Mouse (Mus musculus) limb, embryonic 13.5 days (tissue): ENCODE data around the gene Gm20388. TPM values are rescaled to one million over a fixed set of nuclear protein-coding genes. Genes with fewer than 3 reads are reported as not detected.
A peak's percentile ranks its signal among the peaks of the same experiment; 100 is the strongest.

Source experiments
- ATAC-seq: fragments of 200-750 bp; cut with Nextera tagmentation; 2 replicates; pipeline ENCODE4 v1.8.0; 2017; ENCODE audit warnings: low read depth, moderate number of reproducible peaks, moderate TSS enrichment; ENCODE audit not compliant: low FRiP score
- H3K27ac ChIP-seq: fragments of 300-500 bp; sonication (generic); 2 replicates; pipeline ENCODE4 v1.5.1; 2015; ENCODE audit warnings: inconsistent platforms, mild to moderate bottlenecking, moderate library complexity
- H3K27me3 ChIP-seq: fragments of 300-500 bp; sonication (generic); 2 replicates; pipeline ENCODE4 v1.6.1; 2015; ENCODE audit warnings: mild to moderate bottlenecking, inconsistent platforms
- H3K36me3 ChIP-seq: fragments of 300-500 bp; sonication (generic); 2 replicates; pipeline ENCODE4 v1.6.1; 2015; ENCODE audit warnings: inconsistent platforms, mild to moderate bottlenecking, moderate library complexity
- H3K4me1 ChIP-seq: fragments of 300-500 bp; sonication (generic); 2 replicates; pipeline ENCODE4 v1.6.1; 2015; ENCODE audit warnings: inconsistent platforms
- H3K4me2 ChIP-seq: fragments of 300-500 bp; sonication (generic); replicated peaks from 2 replicates; pipeline ENCODE4 v1.6.1; 2015; ENCODE audit warnings: inconsistent platforms, mild to moderate bottlenecking, moderate library complexity
- H3K4me3 ChIP-seq: fragments of 300-500 bp; sonication (generic); 2 replicates; pipeline ENCODE4 v1.5.1; 2015; ENCODE audit warnings: moderate library complexity, mild to moderate bottlenecking, inconsistent platforms
- H3K9ac ChIP-seq: fragments of 300-500 bp; sonication (generic); 2 replicates; pipeline ENCODE4 v1.6.1; 2015; ENCODE audit warnings: mild to moderate bottlenecking, inconsistent platforms
- H3K9me3 ChIP-seq: fragments of 300-500 bp; sonication (generic); 2 replicates; pipeline ENCODE4 v1.6.1; 2016; ENCODE audit warnings: inconsistent platforms
- WGBS: fragments of 180-500 bp; shearing (Covaris S2); methylation state at CpG from one replicate; pipeline ENCODE4 v1.1.7; 2015; 5-methylcytosine and 5-hydroxymethylcytosine counted together
- polyA plus RNA-seq: library from polyadenylated mRNA; unstranded; fragments of >200 nt; fragmentation: Nextera tagmentation; extraction: Ambion mirVana; gene quantifications from 2 replicates; pipeline ENCODE4 v1.2.1, GENCODE M21; 2015

The Gm20388 gene
- polyA plus RNA-seq, 1 experiment from 2014 or later: 7.1 TPM

- Histone ChIP-seq H3K27ac (no peak overlapping the region), H3K9me3 (no peaks in the 10 kb centered on the region), H3K9ac (no peak overlapping the region), H3K36me3 (no peaks in the 10 kb centered on the region), H3K4me3 (no peak overlapping the region), H3K4me1 (peaks cover 15% of the 10 kb centered on the region), H3K4me2 (0 out of 2 replicates have a peak overlapping the region, but pooled peaks have one; percentile 0), H3K27me3 (peaks cover 50% of the 10 kb centered on the region)
- 0 out of 2 replicates have a peak, but pooled peaks have one; percentile 29 for ATAC-seq
- WGBS: 9% methylated on average over 19 of the region's 19 CpGs
These were observed 3215.7 kb downstream of the Gm20388 start for GRCm38 (mm10) chr8:123126193-123126816.

GRCm38 (mm10) chr8:123131041-123131440 is 3220.4 kb downstream of the Gm20388 start:
- Histone ChIP-seq H3K4me3 (no peak overlapping the region), H3K27ac (no peak overlapping the region), H3K36me3 (no peaks in the 10 kb centered on the region), H3K27me3 (peaks cover 15% of the 10 kb centered on the region), H3K4me1 (peaks cover 5% of the 10 kb centered on the region), H3K9me3 (peaks cover 4% of the 10 kb centered on the region; the same call in 1 of the 2 replicates), H3K4me2 (no peak overlapping the region), H3K9ac (no peak overlapping the region)
- no peak for ATAC-seq
- WGBS: 69% methylated on average over 9 of the region's 9 CpGs

- ATAC-seq: no peak
- no peaks in the 10 kb centered on the region for H3K27me3 ChIP-seq
- H3K36me3 ChIP-seq: no peaks in the 10 kb centered on the region
- no peak overlapping the region for H3K4me2 ChIP-seq
- H3K4me1 ChIP-seq: peaks cover 16% of the 10 kb centered on the region
- H3K27ac ChIP-seq: no peak overlapping the region
- no peak overlapping the region for H3K9ac ChIP-seq
- peaks cover 4% of the 10 kb centered on the region; the same call in 1 of the 2 replicates for H3K9me3 ChIP-seq
- WGBS: 92% methylated on average over 2 of the region's 2 CpGs
- no peak overlapping the region for H3K4me3 ChIP-seq
These were observed 3222.3 kb downstream of the Gm20388 start for GRCm38 (mm10) chr8:123132953-123133352.

- Histone ChIP-seq H3K4me1 (peaks cover 25% of the 10 kb centered on the region), H3K4me2 (no peak overlapping the region), H3K4me3 (no peak overlapping the region), H3K9me3 (peaks cover 4% of the 10 kb centered on the region; the same call in 1 of the 2 replicates), H3K9ac (no peak overlapping the region), H3K27me3 (no peaks in the 10 kb centered on the region), H3K36me3 (no peaks in the 10 kb centered on the region), H3K27ac (no peak overlapping the region)
- no peak for ATAC-seq
- 90% methylated on average over 11 of the region's 11 CpGs for WGBS
These were observed 3223.6 kb downstream of the Gm20388 start for GRCm38 (mm10) chr8:123134149-123134713.

- Histone ChIP-seq H3K36me3 (no peaks in the 10 kb centered on the region), H3K4me1 (peaks cover 25% of the 10 kb centered on the region), H3K27ac (no peak overlapping the region), H3K9ac (no peak overlapping the region), H3K4me2 (no peak overlapping the region), H3K27me3 (no peaks in the 10 kb centered on the region), H3K9me3 (peaks cover 4% of the 10 kb centered on the region; the same call in 1 of the 2 replicates), H3K4me3 (no peak overlapping the region)
- ATAC-seq: no peak
- 48% methylated on average over 7 of the region's 7 CpGs for WGBS
These were observed 3224.8 kb downstream of the Gm20388 start for GRCm38 (mm10) chr8:123135406-123135805.

- no peak overlapping the region for H3K4me3 ChIP-seq
- H3K9ac ChIP-seq: no peak overlapping the region
- no peak overlapping the region for H3K27ac ChIP-seq
- H3K27me3 ChIP-seq: no peaks in the 10 kb centered on the region
- no peak for ATAC-seq
- no peaks in the 10 kb centered on the region for H3K36me3 ChIP-seq
- no peak overlapping the region for H3K4me2 ChIP-seq
- peaks cover 25% of the 10 kb centered on the region for H3K4me1 ChIP-seq
- 51% methylated on average over 9 of the region's 9 CpGs for WGBS
- peaks cover 4% of the 10 kb centered on the region; the same call in 1 of the 2 replicates for H3K9me3 ChIP-seq
These were observed 3225.2 kb downstream of the Gm20388 start for GRCm38 (mm10) chr8:123135806-123136205.

- peaks cover 4% of the 10 kb centered on the region; the same call in 1 of the 2 replicates for H3K9me3 ChIP-seq
- no peaks in the 10 kb centered on the region for H3K36me3 ChIP-seq
- no peak overlapping the region for H3K9ac ChIP-seq
- no peak overlapping the region for H3K4me3 ChIP-seq
- H3K4me1 ChIP-seq: peaks cover 25% of the 10 kb centered on the region
- H3K4me2 ChIP-seq: no peak overlapping the region
- 83% methylated on average over 9 of the region's 9 CpGs for WGBS
- H3K27ac ChIP-seq: peak overlapping the region; percentile 48; the same call in 1 of the 2 replicates
- no peaks in the 10 kb centered on the region for H3K27me3 ChIP-seq
- ATAC-seq: no peak
These were observed 3225.6 kb downstream of the Gm20388 start for GRCm38 (mm10) chr8:123136287-123136686.

GRCm38 (mm10) chr8:123137645-123138077 is 3227.0 kb downstream of the Gm20388 start:
- Histone ChIP-seq H3K4me2 (0 out of 2 replicates have a peak overlapping the region, but pooled peaks have one; percentile 7), H3K4me1 (peaks cover 35% of the 10 kb centered on the region), H3K27ac (peak overlapping the region; percentile 85), H3K9ac (peak overlapping the region; percentile 50; the same call in 1 of the 2 replicates), H3K36me3 (no peaks in the 10 kb centered on the region), H3K9me3 (peaks cover 4% of the 10 kb centered on the region; the same call in 1 of the 2 replicates), H3K4me3 (no peak overlapping the region), H3K27me3 (no peaks in the 10 kb centered on the region)
- peak; percentile 95 for ATAC-seq
- 0% methylated on average over 2 of the region's 2 CpGs for WGBS

- no peaks in the 10 kb centered on the region for H3K27me3 ChIP-seq
- no peak overlapping the region for H3K27ac ChIP-seq
- no peak overlapping the region for H3K4me2 ChIP-seq
- H3K9me3 ChIP-seq: no peaks in the 10 kb centered on the region
- no peaks in the 10 kb centered on the region for H3K36me3 ChIP-seq
- H3K9ac ChIP-seq: no peak overlapping the region
- WGBS: 43% methylated on average over 4 of the region's 4 CpGs
- H3K4me3 ChIP-seq: no peak overlapping the region
- ATAC-seq: no peak
- peaks cover 35% of the 10 kb centered on the region for H3K4me1 ChIP-seq
These were observed 3228.1 kb downstream of the Gm20388 start for GRCm38 (mm10) chr8:123138741-123139140.

- WGBS: 59% methylated on average over 14 of the region's 14 CpGs
- peaks cover 29% of the 10 kb centered on the region for H3K4me1 ChIP-seq
- peak overlapping the region; percentile 48 for H3K27ac ChIP-seq
- ATAC-seq: no peak
- H3K9me3 ChIP-seq: no peaks in the 10 kb centered on the region
- no peaks in the 10 kb centered on the region for H3K27me3 ChIP-seq
- no peak overlapping the region for H3K4me2 ChIP-seq
- H3K4me3 ChIP-seq: no peak overlapping the region
- no peaks in the 10 kb centered on the region for H3K36me3 ChIP-seq
- H3K9ac ChIP-seq: no peak overlapping the region
These were observed 3231.3 kb downstream of the Gm20388 start for GRCm38 (mm10) chr8:123141741-123142462.

GRCm38 (mm10) chr8:123145279-123145678 is 3234.6 kb downstream of the Gm20388 start:
- ATAC-seq: no peak
- Histone ChIP-seq H3K4me3 (no peak overlapping the region), H3K9ac (no peak overlapping the region), H3K4me2 (no peak overlapping the region), H3K4me1 (peaks cover 9% of the 10 kb centered on the region; the same call in 1 of the 2 replicates), H3K9me3 (no peaks in the 10 kb centered on the region), H3K27me3 (no peaks in the 10 kb centered on the region), H3K36me3 (no peaks in the 10 kb centered on the region), H3K27ac (no peak overlapping the region)
- WGBS: 55% methylated on average over 6 of the region's 6 CpGs

GRCm38 (mm10) chr8:123146390-123146789 is 3235.7 kb downstream of the Gm20388 start:
- no peak overlapping the region for H3K4me3 ChIP-seq
- no peaks in the 10 kb centered on the region for H3K36me3 ChIP-seq
- H3K27me3 ChIP-seq: no peaks in the 10 kb centered on the region
- no peaks in the 10 kb centered on the region for H3K9me3 ChIP-seq
- H3K4me2 ChIP-seq: no peak overlapping the region
- WGBS: 82% methylated on average over 7 of the region's 7 CpGs
- no peak overlapping the region for H3K9ac ChIP-seq
- ATAC-seq: no peak
- H3K4me1 ChIP-seq: peaks cover 9% of the 10 kb centered on the region; the same call in 1 of the 2 replicates
- H3K27ac ChIP-seq: no peak overlapping the region
